Mouse (Mus musculus): ENCODE results near the gene Itgb5.

Itgb5 gene

GRCm38 (mm10) chr16:33829301-33829831, at the start of gene Itgb5:
Gene Itgb5 (plus strand): TSS chr16:33829665.
- DNase-seq (ENCODE audit: low read depth, low spot score), result peak; percentile 13

GRCm38 (mm10) chr16:33781789-33782728, 47.4 kb upstream of the Itgb5 start:
- no peak for DNase-seq (ENCODE audit: low read depth, low spot score)

GRCm38 (mm10) chr16:33782729-33783091, 46.8 kb upstream of the Itgb5 start:
- no peak for DNase-seq (ENCODE audit: low read depth, low spot score)

GRCm38 (mm10) chr16:33784547-33784946, 44.9 kb upstream of the Itgb5 start:
- no peak for DNase-seq (ENCODE audit: low read depth, low spot score)

- DNase-seq (ENCODE audit: low read depth, low spot score), result peak; percentile 34
These were observed 44.3 kb upstream of the Itgb5 start for GRCm38 (mm10) chr16:33785092-33785704.

GRCm38 (mm10) chr16:33786657-33787390, 42.6 kb upstream of the Itgb5 start:
- no peak for DNase-seq (ENCODE audit: low read depth, low spot score)

- DNase-seq (ENCODE audit: low read depth, low spot score), result no peak
These were observed 35.3 kb upstream of the Itgb5 start, which contains the start of gene Muc13 for GRCm38 (mm10) chr16:33793846-33794791. Gene Muc13 (plus strand): TSS chr16:33794037.

- no peak for DNase-seq (ENCODE audit: low read depth, low spot score)
These were observed 34.4 kb upstream of the Itgb5 start for GRCm38 (mm10) chr16:33795106-33795505.

- DNase-seq (ENCODE audit: low read depth, low spot score), result peak; percentile 10
These were observed 33.6 kb upstream of the Itgb5 start for GRCm38 (mm10) chr16:33795887-33796286.

GRCm38 (mm10) chr16:33796756-33797155, 32.7 kb upstream of the Itgb5 start:
- DNase-seq (ENCODE audit: low read depth, low spot score), result peak; percentile 16

GRCm38 (mm10) chr16:33797860-33798259, 31.6 kb upstream of the Itgb5 start:
- DNase-seq (ENCODE audit: low read depth, low spot score), result peak; percentile 74

- peak; percentile 66 for DNase-seq (ENCODE audit: low read depth, low spot score)
These were observed 19.5 kb upstream of the Itgb5 start for GRCm38 (mm10) chr16:33810002-33810401.

GRCm38 (mm10) chr16:33818413-33819165, 10.9 kb upstream of the Itgb5 start:
- no peak for DNase-seq (ENCODE audit: low read depth, low spot score)

GRCm38 (mm10) chr16:33820269-33821178, 8.9 kb upstream of the Itgb5 start:
- DNase-seq (ENCODE audit: low read depth, low spot score), result peak; percentile 89

GRCm38 (mm10) chr16:33824603-33825002, 4.9 kb upstream of the Itgb5 start:
- DNase-seq (ENCODE audit: low read depth, low spot score), result no peak

GRCm38 (mm10) chr16:33828496-33828895, 969 bp upstream of the Itgb5 start:
- no peak for DNase-seq (ENCODE audit: low read depth, low spot score)

- DNase-seq (ENCODE audit: low read depth, low spot score), result peak; percentile 48
These were observed 512 bp downstream of the Itgb5 start for GRCm38 (mm10) chr16:33829842-33830511.

GRCm38 (mm10) chr16:33830512-33831105, 1.1 kb downstream of the Itgb5 start:
- no peak for DNase-seq (ENCODE audit: low read depth, low spot score)

All from CD4-positive, CD25-positive, alpha-beta regulatory T cell, adult 2 months (primary cell).